Mouse (Mus musculus) MEL (cell line): ENCODE measurements around the gene Pigt.
A peak's percentile ranks its signal among the peaks of the same experiment; 100 is the strongest.

Source experiments
- EP300 ChIP-seq, 2 experiments: IDR thresholded peaks; 2 replicates each; pipeline ENCODE4 v1.6.1; 2011; ENCODE audit warnings: improper control_type of control experiment in 2 of 2, low read length in 2 of 2, low read depth in 1 of 2, mild to moderate bottlenecking in 1 of 2
- GABPA ChIP-seq: IDR thresholded peaks from 2 replicates; pipeline ENCODE4 v1.6.1; 2012; ENCODE audit warnings: low read depth, mild to moderate bottlenecking, inconsistent platforms, low read length, improper control_type of control experiment, moderate library complexity
- MAFK ChIP-seq: IDR thresholded peaks from 2 replicates; pipeline ENCODE4 v1.6.1; 2011; ENCODE audit warnings: low read depth, mild to moderate bottlenecking, low read length, improper control_type of control experiment, borderline replicate concordance
- RCOR1 ChIP-seq: IDR thresholded peaks from 2 replicates; pipeline ENCODE4 v1.6.1; 2012; ENCODE audit warnings: low read depth, mild to moderate bottlenecking, inconsistent platforms, low read length, improper control_type of control experiment
- TBP ChIP-seq: IDR thresholded peaks from 2 replicates; pipeline ENCODE4 v1.8.0; 2011; ENCODE audit warnings: low read depth, low read length, improper control_type of control experiment

DNA sequence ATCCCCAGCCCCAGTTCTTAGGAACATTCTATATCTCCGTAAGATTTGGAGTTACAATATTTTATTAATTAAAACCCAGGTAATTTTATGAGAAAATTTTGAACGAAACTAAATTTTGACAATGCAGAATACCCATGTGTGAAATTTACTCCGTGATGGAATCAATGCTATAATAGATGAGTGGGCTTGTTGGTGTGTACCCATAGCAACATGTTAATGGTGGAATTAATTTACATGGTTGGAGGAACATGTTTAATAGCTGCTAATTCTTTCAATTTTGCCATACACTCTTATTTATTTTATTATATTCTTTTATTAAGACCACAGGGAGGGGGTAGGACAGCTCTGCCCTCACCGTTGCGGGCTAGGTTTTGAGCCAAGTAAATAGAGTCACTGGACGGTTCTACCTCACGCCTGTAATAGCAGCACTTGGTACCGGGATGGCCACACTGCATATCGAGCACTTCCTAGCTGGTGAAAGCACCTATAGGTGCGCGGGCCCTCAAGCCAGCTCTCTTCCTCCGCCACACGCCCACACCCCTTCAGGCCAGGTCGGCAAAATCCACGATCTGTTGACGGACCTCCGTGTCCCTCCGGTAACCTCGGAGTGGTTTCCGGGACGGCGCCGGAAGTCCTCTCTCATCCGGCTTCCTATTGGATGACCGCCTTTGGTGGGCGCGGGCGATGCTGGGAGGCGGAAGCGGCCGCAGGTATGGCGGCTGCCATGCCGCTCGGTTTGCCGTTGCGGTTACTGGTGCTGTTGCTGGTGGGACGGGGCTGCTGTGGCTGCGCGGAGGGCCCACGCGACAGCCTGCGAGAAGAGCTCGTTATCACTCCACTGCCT is at the start of gene Pigt:
- peak; percentile 9; the same call in 1 of the 2 replicates for TF ChIP-seq RCOR1
- TF ChIP-seq MAFK, result no peak
- TF ChIP-seq TBP, result 0 out of 2 replicates have a peak, but pooled peaks have one; percentile 59
- 0 out of 4 replicates have a peak, but pooled peaks of 1 of the 2 experiments have one; percentile 20 for TF ChIP-seq EP300 (IDR thresholded peaks at IDR 0.05; ENCODE audit: low read depth in 1 of 2, low read length in 2 of 2)
- TF ChIP-seq GABPA, result no peak
